Mouse (Mus musculus) lung, adult 2 months (tissue): ENCODE measurements around the gene Gm765. TPM values are rescaled to one million over a fixed set of nuclear protein-coding genes. Genes with fewer than 3 reads are reported as not detected.

Experiments
- DNase-seq: peaks from one replicate; pipeline ENCODE4 v3.0.0; 2022
- H3K4me1 ChIP-seq: fragments of 200-500 bp; 2 replicates; pipeline ENCODE4 v1.6.1; 2011; ENCODE audit warnings: low read length; ENCODE audit not compliant: control insufficient read depth, insufficient read depth
- H3K4me3 ChIP-seq: fragments of 200-500 bp; replicated peaks from 2 replicates; pipeline ENCODE3; 2011; ENCODE audit warnings: low read depth, mild to moderate bottlenecking, control low read depth, low read length; ENCODE audit errors: extremely low read depth
- CTCF ChIP-seq: fragments of 200-500 bp; IDR thresholded peaks from 2 replicates; pipeline ENCODE4 v1.5.1; 2011; ENCODE audit warnings: mild to moderate bottlenecking, low read length, control low read depth; ENCODE audit not compliant: insufficient read depth
- POLR2A ChIP-seq: fragments of 200-500 bp; IDR thresholded peaks from 2 replicates; pipeline ENCODE4 v1.6.1; 2011; ENCODE audit warnings: low read depth, mild to moderate bottlenecking, control low read depth, low read length, borderline replicate concordance; ENCODE audit errors: extremely low read depth
- WGBS: fragments of 180-500 bp; shearing (Covaris S2); methylation state at CpG from one replicate; pipeline ENCODE4 v1.1.7; 2018; 5-methylcytosine and 5-hydroxymethylcytosine counted together
- polyA plus RNA-seq: library from polyadenylated mRNA; depleted of rRNA; stranded (reverse); fragments of >200 nt; gene quantifications from 2 replicates; pipeline ENCODE4 v1.2.3, GENCODE M21; 2012

Gene Gm765
- polyA plus RNA-seq, 1 experiment = 0.06 TPM

DNA sequence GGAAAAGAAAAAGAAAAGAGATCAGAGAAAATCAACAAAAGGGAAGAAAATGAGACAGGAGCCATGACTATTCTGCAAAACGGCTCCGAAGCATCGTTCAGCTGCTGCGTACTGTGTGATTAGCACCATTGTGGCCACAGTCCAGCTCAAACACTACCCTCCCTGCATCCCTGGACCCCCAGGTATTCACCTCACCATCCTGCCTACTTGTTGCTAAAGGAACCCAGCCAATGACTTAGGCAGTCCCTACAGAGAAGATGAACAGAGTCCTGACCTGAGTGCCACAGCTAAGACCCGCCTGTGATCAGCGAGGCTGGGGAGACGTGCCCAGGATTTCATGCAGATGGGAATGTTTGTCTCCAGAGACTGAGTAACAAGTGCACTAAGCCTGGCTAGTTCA is 35.4 kb downstream of the Gm765 start:
- TF ChIP-seq CTCF (no peak), POLR2A (no peak)
- 67% methylated on average over 7 of the region's 7 CpGs for WGBS

DNA sequence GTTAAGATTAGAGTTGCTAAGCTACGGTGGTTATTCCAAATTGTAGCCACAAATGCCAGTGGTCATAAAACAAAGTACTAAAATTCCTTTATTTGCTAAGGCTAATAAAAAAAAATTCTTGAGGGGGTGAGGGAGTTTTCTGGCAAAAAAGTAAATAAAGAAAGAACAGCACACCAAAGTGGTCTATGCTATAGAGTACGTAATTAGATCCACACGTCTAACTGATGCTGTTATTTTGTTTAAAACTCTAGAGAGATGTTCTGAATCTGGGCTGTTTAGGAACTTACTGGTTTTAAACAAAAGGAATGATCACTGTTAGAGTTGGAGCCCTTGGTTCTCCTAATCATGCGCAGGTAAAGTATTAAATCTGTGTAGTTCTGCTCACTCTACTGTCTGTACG is 50.5 kb downstream of the Gm765 start:
- DNase-seq = no peak
- H3K4me3 ChIP-seq = no peak overlapping the region
- H3K4me1 ChIP-seq = no peaks in the 10 kb centered on the region
- TF ChIP-seq POLR2A (no peak), CTCF (no peak)
- WGBS = 71% methylated on average over 5 of the region's 5 CpGs

More for the DNA sequence above, 35.4 kb downstream of the Gm765 start:
- DNase-seq = no peak
- H3K4me3 ChIP-seq = no peak overlapping the region
- H3K4me1 ChIP-seq = no peaks in the 10 kb centered on the region

DNA sequence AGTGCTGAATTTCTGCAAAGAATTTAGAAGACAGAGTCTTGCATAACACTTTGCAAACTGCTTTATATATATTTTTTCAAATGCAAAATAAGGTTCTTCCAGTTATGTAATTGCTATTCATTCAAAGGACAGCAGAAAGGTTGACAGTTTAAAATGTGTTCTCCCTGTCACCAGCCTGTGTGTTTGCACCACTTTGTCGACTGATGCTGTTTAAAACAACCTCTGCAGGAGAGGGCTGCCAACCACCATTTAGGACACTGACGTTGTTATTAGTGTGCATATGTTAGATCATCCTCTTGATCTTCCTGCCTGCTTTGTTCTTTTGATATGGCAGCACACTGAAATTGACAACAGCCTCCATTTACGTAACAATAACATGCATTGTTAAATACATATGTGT is 54.2 kb downstream of the Gm765 start:
- no peak for DNase-seq
- WGBS = 46% methylated on average over 3 of the region's 3 CpGs

DNA sequence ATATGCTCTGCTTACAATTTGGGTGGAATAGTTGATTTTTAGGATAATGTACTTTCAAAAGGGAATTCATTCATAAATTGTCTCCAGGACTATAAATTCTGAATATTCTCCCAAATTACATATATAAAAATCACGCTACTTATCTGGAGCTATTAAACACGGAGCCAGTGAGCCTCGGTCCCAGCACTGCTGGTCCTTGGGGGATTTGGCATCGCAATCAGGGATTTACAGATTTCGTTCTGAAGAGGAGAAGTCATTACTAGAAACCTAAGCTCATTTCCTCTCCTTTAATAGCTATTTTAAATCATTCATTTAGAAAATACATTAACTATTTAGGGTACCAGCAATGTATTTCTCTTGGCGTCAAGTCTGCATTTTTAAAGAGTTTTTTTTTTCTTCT is 55.0 kb downstream of the Gm765 start:
- H3K4me1 ChIP-seq = no peaks in the 10 kb centered on the region
- TF ChIP-seq POLR2A (no peak), CTCF (no peak)
- 75% methylated on average over 6 of the region's 6 CpGs for WGBS
- no peak overlapping the region for H3K4me3 ChIP-seq
- DNase-seq = no peak

More for the DNA sequence above, 54.2 kb downstream of the Gm765 start:
- Histone ChIP-seq H3K4me3 (no peak overlapping the region), H3K4me1 (no peaks in the 10 kb centered on the region)
- no peak for TF ChIP-seq POLR2A
- TF ChIP-seq CTCF = no peak

DNA sequence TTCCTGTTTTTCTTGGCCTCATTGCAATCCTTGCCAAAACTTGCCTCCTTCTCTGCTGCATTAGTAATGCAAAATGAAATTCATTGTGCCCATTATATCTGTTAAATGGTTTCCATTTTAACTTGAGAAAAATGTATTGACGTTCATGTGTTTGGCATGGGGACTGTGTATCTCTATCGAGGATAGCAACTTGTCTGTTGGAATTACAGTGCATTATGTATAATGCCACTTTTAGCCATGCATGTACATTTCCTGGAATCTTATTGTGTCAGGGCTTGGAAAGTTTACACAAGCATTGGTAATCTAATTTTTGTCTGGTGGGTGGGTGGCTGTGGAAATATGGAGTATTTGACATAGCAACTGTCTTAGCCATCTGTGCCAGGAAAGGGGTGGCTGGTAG is 57.4 kb downstream of the Gm765 start:
- no peak for DNase-seq
- TF ChIP-seq CTCF = no peak
- TF ChIP-seq POLR2A = no peak
- 58% methylated on average over 2 of the region's 2 CpGs for WGBS
- Histone ChIP-seq H3K4me3 (no peak overlapping the region), H3K4me1 (no peaks in the 10 kb centered on the region)

DNA sequence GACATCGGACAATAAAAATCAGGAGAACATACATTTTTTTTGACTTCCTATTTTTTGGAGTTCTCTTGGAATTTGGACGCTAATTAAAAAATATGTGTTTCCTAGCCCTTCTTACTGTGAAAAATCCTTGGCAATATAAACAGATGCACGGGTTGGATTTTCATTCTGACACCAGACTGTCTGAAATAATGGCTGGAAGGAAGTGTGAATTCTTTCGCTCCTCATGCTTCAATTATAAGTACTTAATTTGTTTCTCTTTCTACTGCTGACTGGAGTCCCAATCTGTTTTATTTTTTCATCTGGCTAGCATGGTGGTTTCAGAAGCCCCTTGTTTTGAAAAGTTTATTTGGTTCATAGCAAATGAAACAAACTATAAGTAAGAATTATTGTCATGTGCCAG is 59.8 kb downstream of the Gm765 start:
- 74% methylated on average over 4 of the region's 4 CpGs for WGBS
- no peak for DNase-seq
- H3K4me1 ChIP-seq = no peaks in the 10 kb centered on the region
- no peak overlapping the region for H3K4me3 ChIP-seq
- TF ChIP-seq CTCF (no peak), POLR2A (no peak)

DNA sequence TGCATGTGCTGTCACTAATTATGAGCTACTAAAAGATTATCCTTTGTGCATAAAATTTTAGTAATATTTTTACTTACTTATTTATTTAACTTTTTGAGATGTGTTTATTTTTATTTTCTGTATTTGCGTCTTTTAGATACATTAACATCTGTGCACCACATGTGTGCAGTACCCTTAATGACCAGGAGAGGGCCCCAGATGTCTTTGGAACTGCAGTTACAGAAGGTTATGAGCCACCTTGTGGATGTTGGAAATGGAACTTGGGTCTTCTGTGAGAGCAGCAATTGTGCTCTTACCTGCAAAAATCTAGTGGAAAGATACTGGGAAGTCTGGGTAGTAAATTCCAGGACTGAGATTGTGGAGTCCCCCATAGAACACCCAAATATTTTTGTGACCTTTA is 71.0 kb downstream of the Gm765 start:
- no peak for TF ChIP-seq POLR2A
- TF ChIP-seq CTCF = no peak; the same call in 1 of the 2 replicates
- Histone ChIP-seq H3K4me1 (no peaks in the 10 kb centered on the region), H3K4me3 (no peak overlapping the region)
- DNase-seq = peak; percentile 17
- WGBS = 81% methylated on average over 1 of the region's 1 CpGs

DNA sequence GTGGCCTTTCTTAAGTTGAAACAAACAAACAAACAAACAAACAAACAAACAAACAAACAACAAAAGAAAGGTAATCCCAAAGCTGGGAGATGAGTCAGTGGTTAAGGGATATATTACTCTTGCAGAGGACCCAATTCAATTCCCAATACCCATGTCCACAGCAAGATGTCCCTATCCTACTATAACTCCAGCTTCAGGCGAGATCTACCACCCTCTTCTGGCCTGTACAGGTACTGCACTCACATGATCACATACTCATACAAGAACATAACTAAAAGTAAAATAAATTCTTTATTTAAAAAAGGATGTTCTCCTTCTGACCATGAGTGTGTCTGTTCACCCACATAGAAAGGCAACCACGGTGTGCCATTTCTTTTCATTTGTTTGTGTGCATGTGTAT is 79.6 kb downstream of the Gm765 start:
- no peaks in the 10 kb centered on the region for H3K4me1 ChIP-seq
- no peak for DNase-seq
- 46% methylated on average over 2 of the region's 2 CpGs for WGBS
- no peak overlapping the region for H3K4me3 ChIP-seq
- TF ChIP-seq POLR2A = no peak
- TF ChIP-seq CTCF = no peak

DNA sequence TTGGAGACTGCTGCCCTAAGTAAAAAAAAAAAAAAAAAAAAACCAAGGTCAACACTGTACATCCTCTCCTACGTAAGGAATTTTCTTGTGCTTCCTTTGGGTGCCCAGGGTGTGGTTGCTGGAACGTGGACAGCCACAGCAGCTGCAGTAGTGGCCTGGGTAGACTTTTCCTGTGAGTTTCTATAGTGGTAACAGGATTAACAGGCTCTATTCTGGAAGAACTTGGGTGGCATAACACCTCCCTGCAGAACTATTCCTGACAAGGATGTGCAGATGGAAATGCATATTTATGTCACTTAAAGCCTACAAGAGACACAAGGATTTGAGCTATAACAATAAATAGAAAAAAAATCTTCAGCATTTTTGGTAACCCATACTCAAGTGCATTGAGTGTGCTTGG is 83.5 kb downstream of the Gm765 start:
- Histone ChIP-seq H3K4me1 (no peaks in the 10 kb centered on the region), H3K4me3 (no peak overlapping the region)
- 31% methylated on average over 2 of the region's 2 CpGs for WGBS
- TF ChIP-seq CTCF (no peak), POLR2A (no peak)
- no peak for DNase-seq

DNA sequence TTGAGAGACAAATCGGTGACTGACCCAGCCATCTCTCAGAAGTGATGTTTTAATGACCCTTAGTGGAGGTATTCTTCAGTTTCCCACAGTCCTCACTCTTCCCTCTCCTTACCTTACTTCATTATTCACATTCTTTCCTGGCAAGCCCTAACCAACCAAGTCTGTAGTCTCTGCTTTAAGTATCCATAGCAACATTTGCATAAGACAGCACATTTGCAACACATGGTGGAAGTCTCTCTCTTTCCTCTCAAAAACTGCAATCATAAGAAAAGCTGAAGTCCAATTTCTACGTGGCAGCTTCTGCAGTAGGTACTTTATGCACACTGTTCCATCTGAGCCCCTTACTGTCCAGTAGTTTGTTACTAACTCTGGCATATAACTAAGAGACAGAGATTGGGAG is 96.1 kb downstream of the Gm765 start:
- TF ChIP-seq CTCF (no peak), POLR2A (no peak)
- no peak overlapping the region for H3K4me3 ChIP-seq
- no peak for DNase-seq
- no peaks in the 10 kb centered on the region for H3K4me1 ChIP-seq
- WGBS = 74% methylated on average over 2 of the region's 2 CpGs
